Mouse (Mus musculus) testis, adult 2 months (tissue): ENCODE data around the gene Gm45208. TPM values are rescaled to one million over a fixed set of nuclear protein-coding genes. Genes with fewer than 3 reads are reported as not detected.
"Not testable (repeated sequence)": the region's sequence is repeated elsewhere in the genome, so short reads cannot be mapped to it uniquely, and the experiment has no call there.

ENCODE experiments used
- H3K27ac ChIP-seq: fragments of 200-500 bp; 2 replicates; pipeline ENCODE4 v1.5.1; 2012; ENCODE audit warnings: low read depth, low read length; ENCODE audit not compliant: control insufficient read depth, insufficient read depth
- H3K27me3 ChIP-seq: fragments of 200-500 bp; 2 replicates; pipeline ENCODE4 v1.6.1; 2012; ENCODE audit warnings: mild to moderate bottlenecking, low read length, moderate library complexity; ENCODE audit not compliant: control insufficient read depth, insufficient read depth
- H3K36me3 ChIP-seq: fragments of 200-500 bp; 2 replicates; pipeline ENCODE4 v1.6.1; 2012; ENCODE audit warnings: mild to moderate bottlenecking, low read length; ENCODE audit not compliant: control insufficient read depth, insufficient read depth
- H3K4me1 ChIP-seq: fragments of 200-500 bp; 2 replicates; pipeline ENCODE4 v1.6.1; 2012; ENCODE audit warnings: low read length; ENCODE audit not compliant: control insufficient read depth, insufficient read depth
- H3K4me3 ChIP-seq: fragments of 200-500 bp; 2 replicates; pipeline ENCODE4 v1.5.1; 2012; ENCODE audit warnings: low read depth, mild to moderate bottlenecking, low read length, moderate library complexity, mixed read lengths; ENCODE audit not compliant: control insufficient read depth
- CTCF ChIP-seq: fragments of 200-500 bp; IDR thresholded peaks from 2 replicates; pipeline ENCODE4 v1.5.1; 2012; ENCODE audit warnings: low read depth, mild to moderate bottlenecking, inconsistent platforms, low read length, moderate library complexity; ENCODE audit not compliant: control insufficient read depth, insufficient read depth, insufficient replicate concordance
- POLR2A ChIP-seq: fragments of 200-500 bp; IDR thresholded peaks from 2 replicates; pipeline ENCODE4 v1.6.1; 2012; ENCODE audit warnings: low read depth, mild to moderate bottlenecking, inconsistent platforms, low read length, moderate library complexity; ENCODE audit not compliant: control insufficient read depth
- polyA plus RNA-seq: library from polyadenylated mRNA; depleted of rRNA; stranded (reverse); fragments of >200 nt; gene quantifications from 2 replicates; pipeline ENCODE4 v1.2.3, GENCODE M21; 2012

Gene Gm45208
- polyA plus RNA-seq, 1 experiment: 0.32 TPM

DNA sequence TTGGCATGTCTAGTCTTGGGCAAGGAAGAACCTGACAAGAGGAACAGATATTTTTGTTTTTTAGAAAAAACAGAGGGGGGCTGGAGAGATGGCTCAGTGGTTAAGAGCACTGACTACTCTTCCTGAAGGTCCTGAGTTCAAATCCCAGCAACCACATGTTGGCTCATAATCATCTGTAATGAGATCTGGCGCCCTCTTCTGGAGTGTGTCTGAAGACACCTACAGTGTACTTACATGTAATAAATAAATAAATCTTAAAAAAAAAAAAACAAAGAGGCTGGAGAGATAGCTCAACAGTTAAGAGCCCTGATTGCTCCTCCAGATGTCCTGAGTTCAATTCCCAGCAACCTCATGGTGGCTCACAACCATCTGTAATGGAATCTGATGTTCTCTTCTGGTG, 6.0 kb upstream of the Gm45208 start:
- H3K27ac ChIP-seq, H3K4me3 ChIP-seq, H3K27me3 ChIP-seq, H3K4me1 ChIP-seq, H3K36me3 ChIP-seq: not testable (repeated sequence)

DNA sequence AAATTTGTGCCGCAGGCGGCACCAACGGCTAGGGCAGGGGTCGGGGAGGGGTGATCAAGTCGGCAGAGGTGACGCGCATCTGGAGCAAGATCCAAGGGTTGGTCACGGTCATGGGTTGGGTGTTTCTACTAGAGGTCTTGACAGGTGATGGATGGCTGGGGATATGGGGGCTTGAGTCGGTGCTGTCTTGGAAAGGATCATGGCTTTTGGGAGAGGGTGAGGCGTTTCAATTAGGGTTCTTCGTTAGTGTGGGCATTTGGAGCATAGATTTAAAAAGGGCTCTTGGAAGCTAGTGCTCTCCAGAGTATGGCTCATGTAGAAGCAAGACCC, 202 bp downstream of the Gm45208 start:
- Histone ChIP-seq H3K4me1 (no peaks in the 10 kb centered on the region; the same call in 1 of the 2 replicates), H3K27ac (peak overlapping the region; percentile 96; the same call in 1 of the 2 replicates), H3K4me3 (peak overlapping the region; percentile 95), H3K36me3 (no peaks in the 10 kb centered on the region), H3K27me3 (no peaks in the 10 kb centered on the region)
- TF ChIP-seq POLR2A (no peak), CTCF (no peak)

DNA sequence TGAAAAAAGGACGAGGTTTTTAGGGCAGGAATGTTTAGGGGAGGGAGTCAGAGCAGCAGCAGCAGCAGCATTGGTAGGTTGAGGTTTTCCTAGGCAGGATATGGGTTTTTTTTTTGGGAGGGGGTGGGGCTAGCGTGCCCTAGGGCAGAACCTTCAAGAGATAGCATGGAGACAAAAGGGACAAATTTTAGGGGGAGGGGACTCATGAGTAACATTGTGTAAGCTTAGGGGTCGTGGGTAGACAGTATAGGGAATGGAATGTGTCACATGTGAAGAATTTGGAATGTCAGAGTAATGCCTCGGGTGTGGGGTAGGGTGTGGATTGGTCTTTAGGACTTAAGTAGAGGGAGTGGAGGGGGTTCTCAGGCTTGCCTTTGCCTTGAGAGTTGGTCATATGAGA, 646 bp downstream of the Gm45208 start:
- no peak overlapping the region for H3K27ac ChIP-seq

DNA sequence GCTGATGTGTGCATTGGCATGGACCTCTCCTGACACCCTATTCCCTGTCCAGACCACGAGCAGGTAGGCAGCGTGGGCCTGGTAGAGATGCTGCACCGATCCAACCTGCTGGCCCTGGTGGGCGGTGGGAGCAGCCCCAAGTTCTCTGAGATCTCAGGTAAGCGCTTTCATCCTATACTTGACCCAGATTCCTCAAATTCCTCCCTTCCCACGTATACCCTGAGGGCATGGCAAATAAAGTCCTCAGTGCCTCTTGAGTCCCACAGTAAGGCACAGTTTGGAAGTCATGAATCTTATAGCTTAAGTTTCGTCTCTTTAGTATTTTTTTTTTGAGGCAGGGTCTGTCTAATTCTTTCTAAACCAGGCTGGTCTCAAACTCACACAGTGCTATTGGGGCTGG, 2.1 kb downstream of the Gm45208 start:
- Histone ChIP-seq H3K27me3 (no peaks in the 10 kb centered on the region), H3K4me1 (peaks cover 7% of the 10 kb centered on the region), H3K27ac (no peak overlapping the region), H3K4me3 (no peak overlapping the region), H3K36me3 (no peaks in the 10 kb centered on the region)
- TF ChIP-seq POLR2A (no peak), CTCF (no peak)

More for the DNA sequence above, 646 bp downstream of the Gm45208 start:
- no peaks in the 10 kb centered on the region for H3K27me3 ChIP-seq
- peak overlapping the region; percentile 95; the same call in 1 of the 2 replicates for H3K4me3 ChIP-seq
- TF ChIP-seq CTCF (no peak), POLR2A (no peak)
- no peaks in the 10 kb centered on the region; the same call in 1 of the 2 replicates for H3K4me1 ChIP-seq
- H3K36me3 ChIP-seq: no peaks in the 10 kb centered on the region

DNA sequence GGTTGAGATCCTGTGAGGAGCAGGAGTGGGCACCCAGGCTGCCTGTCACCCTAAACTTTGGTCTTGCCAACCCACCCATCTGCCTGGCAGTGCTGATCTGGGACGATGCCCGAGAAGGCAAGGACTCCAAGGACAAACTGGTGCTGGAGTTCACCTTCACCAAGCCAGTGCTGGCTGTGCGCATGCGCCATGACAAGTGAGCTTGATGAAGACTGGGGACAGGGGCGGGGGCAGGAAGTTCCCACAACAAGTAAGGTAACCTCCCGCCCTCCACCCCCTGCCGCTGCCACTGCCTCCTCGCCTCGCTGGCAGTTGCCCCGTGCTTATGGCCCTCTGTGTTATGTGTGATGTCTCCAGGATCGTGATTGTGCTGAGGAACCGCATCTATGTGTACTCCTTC, 3.8 kb downstream of the Gm45208 start:
- Histone ChIP-seq H3K36me3 (no peaks in the 10 kb centered on the region), H3K27ac (no peak overlapping the region), H3K4me1 (peaks cover 9% of the 10 kb centered on the region), H3K4me3 (no peak overlapping the region), H3K27me3 (no peaks in the 10 kb centered on the region)
- TF ChIP-seq CTCF: no peak
- no peak for TF ChIP-seq POLR2A

DNA sequence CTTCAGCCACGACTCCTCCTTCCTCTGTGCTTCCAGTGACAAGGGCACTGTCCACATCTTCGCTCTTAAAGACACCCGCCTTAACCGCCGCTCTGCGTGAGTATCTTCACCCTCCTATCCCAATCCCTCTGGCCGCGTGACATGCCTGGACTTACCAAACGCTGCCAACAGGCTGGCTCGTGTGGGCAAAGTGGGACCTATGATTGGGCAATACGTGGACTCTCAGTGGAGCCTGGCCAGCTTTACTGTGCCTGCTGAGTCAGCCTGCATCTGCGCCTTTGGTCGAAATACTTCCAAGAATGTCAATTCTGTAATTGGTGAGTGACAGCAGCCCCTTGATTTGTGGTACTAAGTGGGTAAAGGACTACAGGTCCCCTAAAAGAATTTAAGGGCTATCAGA, 5.1 kb downstream of the Gm45208 start:
- Histone ChIP-seq H3K4me1 (peaks cover 9% of the 10 kb centered on the region), H3K36me3 (no peaks in the 10 kb centered on the region), H3K27ac (no peak overlapping the region), H3K4me3 (no peak overlapping the region), H3K27me3 (no peaks in the 10 kb centered on the region)
- no peak for TF ChIP-seq POLR2A
- no peak for TF ChIP-seq CTCF

DNA sequence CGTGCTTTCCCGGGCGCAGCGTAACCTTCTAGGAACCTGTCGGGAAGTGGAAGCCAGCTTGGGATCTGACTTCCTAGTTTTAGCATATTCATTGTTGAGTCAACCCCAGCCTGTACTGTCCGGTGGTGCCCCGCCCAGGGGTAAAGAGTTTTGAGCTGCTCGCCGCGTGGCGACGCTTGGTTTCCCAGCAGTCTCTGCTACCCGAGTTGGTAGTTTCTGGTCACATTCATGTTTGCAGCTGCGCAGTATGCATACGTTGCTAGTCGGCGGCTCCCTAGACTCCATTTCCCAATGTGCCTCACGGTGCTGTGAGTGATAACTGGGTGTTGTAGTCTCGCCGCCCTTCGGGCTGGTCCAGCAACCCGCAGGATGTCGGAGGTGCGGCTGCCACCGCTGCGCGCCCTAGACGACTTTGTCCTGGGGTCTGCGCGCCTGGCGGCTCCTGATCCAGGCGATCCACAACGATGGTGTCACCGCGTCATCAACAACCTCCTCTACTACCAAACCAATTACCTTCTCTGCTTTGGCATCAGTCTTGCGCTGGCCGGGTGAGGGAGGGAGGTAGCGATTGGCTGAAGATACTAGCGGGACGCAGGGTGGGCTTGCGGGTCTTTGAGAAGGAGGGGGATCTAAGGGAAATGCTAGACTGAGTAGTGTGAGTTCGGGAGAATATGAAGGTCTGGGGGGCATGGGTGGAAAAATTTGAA, 6.3 kb downstream of the Gm45208 start, which contains the start of gene Praf2:
Gene Praf2 (plus strand): TSS at position 225 of the 707 bp plus-strand sequence.
- Histone ChIP-seq H3K27ac (no peak within 1 kb of the TSS), H3K4me1 (peaks cover 10% of the 10 kb centered on the region), H3K4me3 (peak within 1 kb of the TSS; percentile 52), H3K36me3 (no peaks in the 10 kb centered on the region), H3K27me3 (no peaks in the 10 kb centered on the region)
- TF ChIP-seq CTCF (no peak), POLR2A (no peak)

DNA sequence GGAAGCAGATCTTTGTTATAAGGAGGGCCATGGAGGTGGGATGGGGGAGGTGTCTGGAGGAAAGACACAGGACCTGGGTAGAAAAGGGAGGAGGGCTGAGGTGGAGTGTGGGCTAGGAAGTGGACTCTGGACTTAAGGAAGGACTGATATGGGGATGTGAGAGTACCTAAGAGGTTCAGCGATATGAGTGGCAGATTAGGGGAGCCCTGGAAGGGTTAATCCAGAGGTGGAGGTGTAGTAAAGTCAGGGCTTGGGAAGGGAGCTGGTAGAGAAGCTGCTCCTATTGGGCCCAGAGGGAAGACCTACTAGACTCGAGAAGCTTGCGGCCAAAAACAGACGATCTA, 6.8 kb downstream of the Gm45208 start:
- no peaks in the 10 kb centered on the region for H3K27me3 ChIP-seq
- no peaks in the 10 kb centered on the region for H3K36me3 ChIP-seq
- peak overlapping the region; percentile 52 for H3K4me3 ChIP-seq
- peaks cover 12% of the 10 kb centered on the region for H3K4me1 ChIP-seq
- TF ChIP-seq POLR2A: no peak
- TF ChIP-seq CTCF: no peak
- H3K27ac ChIP-seq: no peak overlapping the region
